Mouse (Mus musculus) olfactory bulb, adult 2 months (tissue): Measurements from ENCODE around the gene Igf2bp3.

Experiments
- CTCF ChIP-seq: fragments of 200-500 bp; IDR thresholded peaks from 2 replicates; pipeline ENCODE4 v1.5.1; 2012; ENCODE audit warnings: low read depth, mild to moderate bottlenecking, low read length, moderate library complexity; ENCODE audit not compliant: insufficient read depth
- POLR2A ChIP-seq: fragments of 200-500 bp; IDR thresholded peaks from 2 replicates; pipeline ENCODE4 v1.6.1; 2012; ENCODE audit warnings: mild to moderate bottlenecking, low read depth, low read length, moderate library complexity; ENCODE audit not compliant: insufficient read depth

GRCm38 (mm10) chr6:49116241-49116640 is 98.5 kb downstream of the Igf2bp3 start:
- no peak for TF ChIP-seq CTCF
- no peak for TF ChIP-seq POLR2A
